Mouse (Mus musculus) adrenal gland (tissue): ENCODE data around the gene Pcsk2.

ENCODE experiments used
- intact Hi-C: fragments of 180-260 bp; cut with DNase I; formaldehyde crosslinking; loops from one replicate; pipeline ENCODE4 v1.15.1; 2025
- long read RNA-seq, 2 experiments: library from polyadenylated mRNA; unstranded; transcript quantifications; one replicate each; pipeline ENCODE4 v2.0.0; 2020; ENCODE audit warnings: borderline replicate concordance in 1 of 2; ENCODE audit not compliant: insufficient replicate concordance in 1 of 2

Gene Pcsk2
- long read RNA-seq, experiment 1, full-length matches to known transcripts = 3 of 5 reads
- long read RNA-seq, experiment 1, partial matches to known transcripts = 2 of 5 reads
- long read RNA-seq, experiment 1, other reads (novel, unspliced or antisense) = 0 of 5 reads
- long read RNA-seq, experiment 2, full-length matches to known transcripts = 3 of 3 reads
- long read RNA-seq, experiment 2, partial matches to known transcripts = 0 of 3 reads
- long read RNA-seq, experiment 2, other reads (novel, unspliced or antisense) = 0 of 3 reads

GRCm38 (mm10) chr2:143545758-143546246 lies at the start of gene Pcsk2:
Gene Pcsk2 (plus strand): TSS chr2:143546156.
- intact Hi-C loops = no loop called here

GRCm38 (mm10) chr2:143500845-143501244 lies 45.1 kb upstream of the Pcsk2 start:
- intact Hi-C loops = no loop called here

GRCm38 (mm10) chr2:143501760-143502159 lies 44.2 kb upstream of the Pcsk2 start:
- intact Hi-C loops = no loop called here

GRCm38 (mm10) chr2:143502203-143502602 lies 43.8 kb upstream of the Pcsk2 start:
- intact Hi-C loops = no loop called here

GRCm38 (mm10) chr2:143536485-143536884 lies 9.5 kb upstream of the Pcsk2 start:
- intact Hi-C loops = loop anchor here (10.0 kb wide), 1 partner anchor 248 kb away; no protein-coding TSS in a partner anchor

- intact Hi-C loops = no loop called here
These were observed 631 bp upstream of the Pcsk2 start for GRCm38 (mm10) chr2:143545299-143545751.

- intact Hi-C loops = no loop called here
These were observed 656 bp downstream of the Pcsk2 start for GRCm38 (mm10) chr2:143546412-143547211.

- intact Hi-C loops = no loop called here
These were observed 1.5 kb downstream of the Pcsk2 start for GRCm38 (mm10) chr2:143547251-143548090.

- intact Hi-C loops = no loop called here
These were observed 14.4 kb downstream of the Pcsk2 start for GRCm38 (mm10) chr2:143560384-143560783.

- intact Hi-C loops = no loop called here
These were observed 19.1 kb downstream of the Pcsk2 start for GRCm38 (mm10) chr2:143565062-143565461.

GRCm38 (mm10) chr2:143565961-143566360 lies 20.0 kb downstream of the Pcsk2 start:
- intact Hi-C loops = no loop called here

GRCm38 (mm10) chr2:143585341-143585740 lies 39.4 kb downstream of the Pcsk2 start:
- intact Hi-C loops = no loop called here

GRCm38 (mm10) chr2:143590398-143590797 lies 44.4 kb downstream of the Pcsk2 start:
- intact Hi-C loops = no loop called here

GRCm38 (mm10) chr2:143603071-143603470 lies 57.1 kb downstream of the Pcsk2 start:
- intact Hi-C loops = no loop called here

GRCm38 (mm10) chr2:143603871-143604512 lies 58.0 kb downstream of the Pcsk2 start:
- intact Hi-C loops = no loop called here

GRCm38 (mm10) chr2:143610355-143611331 lies 64.7 kb downstream of the Pcsk2 start:
- intact Hi-C loops = no loop called here

GRCm38 (mm10) chr2:143613466-143613865 lies 67.5 kb downstream of the Pcsk2 start:
- intact Hi-C loops = no loop called here

- intact Hi-C loops = no loop called here
These were observed 68.8 kb downstream of the Pcsk2 start for GRCm38 (mm10) chr2:143614775-143615174.

- intact Hi-C loops = no loop called here
These were observed 75.0 kb downstream of the Pcsk2 start for GRCm38 (mm10) chr2:143620916-143621315.

GRCm38 (mm10) chr2:143623916-143624315 lies 78.0 kb downstream of the Pcsk2 start:
- intact Hi-C loops = no loop called here
